Mouse (Mus musculus): ENCODE results near the gene Slc6a11.

DNA sequence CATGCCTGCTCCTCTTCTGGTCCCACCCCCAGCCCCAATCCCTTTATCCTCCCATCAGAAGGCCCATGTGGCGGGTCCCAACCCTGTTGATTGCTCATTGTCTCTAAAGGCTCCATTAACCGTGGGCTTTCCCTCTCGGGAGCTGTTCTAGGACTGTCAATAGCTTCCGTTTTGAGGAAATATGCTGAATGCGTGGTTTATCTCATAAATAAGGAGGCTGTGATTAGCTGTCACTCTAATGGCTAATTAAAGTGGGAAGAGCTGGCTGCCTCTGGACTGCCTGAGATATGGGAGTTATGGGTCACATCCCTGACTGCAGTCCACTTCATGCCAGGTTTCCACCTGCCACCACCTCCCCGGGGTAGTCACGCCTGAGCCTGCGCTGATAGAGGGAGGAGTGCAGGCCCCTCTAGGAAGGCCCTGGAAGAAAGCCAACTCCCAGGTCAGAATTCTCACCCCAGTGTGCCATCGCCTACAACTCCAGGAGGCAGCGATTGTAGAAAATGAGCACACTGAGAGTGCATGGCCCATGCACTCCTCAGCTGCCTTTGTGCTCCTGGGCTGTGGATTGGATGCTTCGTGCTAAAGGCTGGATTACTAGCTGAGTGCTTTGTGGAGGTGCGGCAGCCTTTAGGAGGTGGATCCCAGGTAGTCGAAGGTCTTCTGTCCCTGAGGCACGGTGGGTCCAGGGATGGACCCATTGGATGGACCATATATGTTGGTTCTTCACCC, 143.1 kb downstream of the Slc6a11 start:
- TF ChIP-seq CTCF (IDR thresholded peaks at IDR 0.05; ENCODE audit: low read depth) (no peak), EP300 (IDR thresholded peaks at IDR 0.05; ENCODE audit: low read depth) (no peak)
